Mouse (Mus musculus) left cerebral cortex, postnatal 25 days (tissue): ENCODE data around the gene RPS10-NUDT3. TPM values are rescaled to one million over a fixed set of nuclear protein-coding genes. Genes with fewer than 3 reads are reported as not detected.

Source experiments
- DNase-seq, 2 experiments: peaks; one replicate each; pipeline ENCODE4 v3.0.0; 2022; ENCODE audit warnings: low spot score in 2 of 2, mixed read lengths in 1 of 2
- intact Hi-C: fragments of 180-260 bp; cut with DNase I; formaldehyde crosslinking; loops from one replicate; pipeline ENCODE4 v1.15.1; 2025
- total RNA-seq, 2 experiments: library from RNA; stranded (reverse); gene quantifications; 2 replicates each; pipeline ENCODE4 v1.2.3; 2021

Gene RPS10-NUDT3
- total RNA-seq, 2 experiments from 2014 or later: 2.1 TPM; not detected in 1

GRCm38 (mm10) chr17:27621705-27622531 lies 13.1 kb downstream of the RPS10-NUDT3 start:
- intact Hi-C loops: no loop called here
- peak in 1 of 2 experiments; percentile 72 for DNase-seq

- intact Hi-C loops: no loop called here
- DNase-seq: peak in 1 of 2 experiments; percentile 40
These were observed 13.9 kb downstream of the RPS10-NUDT3 start for GRCm38 (mm10) chr17:27621161-27621560.

- intact Hi-C loops: no loop called here
- no peak for DNase-seq
These were observed 19.6 kb downstream of the RPS10-NUDT3 start for GRCm38 (mm10) chr17:27615388-27615787.

GRCm38 (mm10) chr17:27613016-27613415 lies 22.0 kb downstream of the RPS10-NUDT3 start:
- intact Hi-C loops: no loop called here
- DNase-seq: no peak

GRCm38 (mm10) chr17:27611994-27612393 lies 23.0 kb downstream of the RPS10-NUDT3 start:
- no peak for DNase-seq
- intact Hi-C loops: loop anchor here (2.0 kb wide), 1 partner anchor 27 kb away; no protein-coding TSS in a partner anchor

GRCm38 (mm10) chr17:27611519-27611884 lies 23.5 kb downstream of the RPS10-NUDT3 start:
- peak in 1 of 2 experiments; percentile 50 for DNase-seq
- intact Hi-C loops: loop anchor here (2.0 kb wide), 1 partner anchor 27 kb away; no protein-coding TSS in a partner anchor

GRCm38 (mm10) chr17:27610679-27611518 lies 24.1 kb downstream of the RPS10-NUDT3 start:
- peak; percentile 77 to 96 for DNase-seq
- intact Hi-C loops: loop anchor here (2.0 kb wide), 1 partner anchor 28 kb away; no protein-coding TSS in a partner anchor

GRCm38 (mm10) chr17:27609576-27609975 lies 25.4 kb downstream of the RPS10-NUDT3 start:
- no peak for DNase-seq
- intact Hi-C loops: no loop called here

GRCm38 (mm10) chr17:27603522-27604234 lies 31.3 kb downstream of the RPS10-NUDT3 start:
- DNase-seq: peak in 1 of 2 experiments; percentile 64
- intact Hi-C loops: no loop called here

GRCm38 (mm10) chr17:27603036-27603435 lies 32.0 kb downstream of the RPS10-NUDT3 start:
- intact Hi-C loops: no loop called here
- DNase-seq: no peak

GRCm38 (mm10) chr17:27600869-27601268 lies 34.2 kb downstream of the RPS10-NUDT3 start:
- intact Hi-C loops: no loop called here
- no peak for DNase-seq

GRCm38 (mm10) chr17:27600286-27600685 lies 34.7 kb downstream of the RPS10-NUDT3 start:
- DNase-seq: no peak
- intact Hi-C loops: no loop called here

- intact Hi-C loops: no loop called here
- DNase-seq: no peak
These were observed 38.4 kb downstream of the RPS10-NUDT3 start for GRCm38 (mm10) chr17:27596376-27597190.

GRCm38 (mm10) chr17:27595659-27596375 lies 39.2 kb downstream of the RPS10-NUDT3 start:
- intact Hi-C loops: no loop called here

GRCm38 (mm10) chr17:27592565-27592910 lies 42.5 kb downstream of the RPS10-NUDT3 start:
- DNase-seq: no peak
- intact Hi-C loops: no loop called here

More at GRCm38 (mm10) chr17:27595659-27596375, 39.2 kb downstream of the RPS10-NUDT3 start:
- DNase-seq: no peak

- intact Hi-C loops: no loop called here
These were observed 43.0 kb downstream of the RPS10-NUDT3 start for GRCm38 (mm10) chr17:27591826-27592564.

GRCm38 (mm10) chr17:27588231-27588630 lies 46.8 kb downstream of the RPS10-NUDT3 start:
- intact Hi-C loops: no loop called here

More at GRCm38 (mm10) chr17:27591826-27592564, 43.0 kb downstream of the RPS10-NUDT3 start:
- no peak for DNase-seq

GRCm38 (mm10) chr17:27587252-27587651 lies 47.8 kb downstream of the RPS10-NUDT3 start:
- intact Hi-C loops: no loop called here
- peak; percentile 47 to 84 for DNase-seq

More at GRCm38 (mm10) chr17:27588231-27588630, 46.8 kb downstream of the RPS10-NUDT3 start:
- no peak for DNase-seq
